Mouse (Mus musculus): ENCODE measurements around the gene Mrvi1. TPM values are rescaled to one million over a fixed set of nuclear protein-coding genes. Genes with fewer than 3 reads are reported as not detected.
A peak's percentile ranks its signal among the peaks of the same experiment; 100 is the strongest.

Gene Mrvi1
- polyA plus RNA-seq, 1 experiment from 2014 or later, result 8.4 TPM

DNA sequence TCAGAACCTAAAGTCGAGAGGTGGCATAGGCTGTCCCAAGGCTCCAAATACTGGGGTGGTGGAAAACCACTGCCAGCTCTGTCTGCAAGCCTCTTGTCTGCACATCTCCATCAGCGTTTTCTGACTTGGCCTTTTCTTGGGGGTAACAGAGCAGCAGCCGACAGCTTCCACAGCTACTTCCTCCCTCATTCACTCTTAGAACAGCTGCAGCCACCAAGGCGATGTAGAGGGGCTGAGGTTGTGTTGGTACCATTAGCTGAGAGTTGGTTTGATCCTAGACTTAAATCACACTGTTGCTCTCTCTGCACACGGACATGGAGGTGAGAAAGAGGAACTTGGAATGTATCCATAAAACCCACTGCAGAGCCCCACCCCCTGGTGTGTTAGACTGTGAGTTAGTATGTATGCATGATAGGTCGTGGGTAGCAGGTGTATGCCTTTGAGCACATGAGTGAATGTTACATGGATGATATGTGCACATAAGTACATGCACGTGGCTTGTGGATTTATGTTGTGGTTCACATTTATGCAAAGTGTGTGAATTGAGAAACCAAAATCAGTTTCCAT is 31.9 kb upstream of the Mrvi1 start:
- no peaks in the 10 kb centered on the region for H3K9me3 ChIP-seq (ENCODE audit: control insufficient read depth, low read length)
- H3K4me3 ChIP-seq (ENCODE audit: low read length), result no peak overlapping the region
- H3K9ac ChIP-seq (ENCODE audit: low read length), result no peak overlapping the region
- no peak overlapping the region for H3K27ac ChIP-seq (ENCODE audit: low read length)
- no peaks in the 10 kb centered on the region for H3K27me3 ChIP-seq (ENCODE audit: control insufficient read depth, insufficient read depth, low read depth, low read length)
- no peaks in the 10 kb centered on the region for H3K36me3 ChIP-seq (ENCODE audit: control insufficient read depth, insufficient read depth, low read length)
- WGBS, result 67% methylated on average over 7 of the region's 7 CpGs
- no peaks in the 10 kb centered on the region for H3K4me1 ChIP-seq (replicated peaks; ENCODE audit: control insufficient read depth, insufficient read depth, low read length)
- no peak overlapping the region for H3K4me2 ChIP-seq (ENCODE audit: low read depth, low read length)
- peak; percentile 19; the same call in 1 of the 2 replicates for ATAC-seq (ENCODE audit: low read depth)

DNA sequence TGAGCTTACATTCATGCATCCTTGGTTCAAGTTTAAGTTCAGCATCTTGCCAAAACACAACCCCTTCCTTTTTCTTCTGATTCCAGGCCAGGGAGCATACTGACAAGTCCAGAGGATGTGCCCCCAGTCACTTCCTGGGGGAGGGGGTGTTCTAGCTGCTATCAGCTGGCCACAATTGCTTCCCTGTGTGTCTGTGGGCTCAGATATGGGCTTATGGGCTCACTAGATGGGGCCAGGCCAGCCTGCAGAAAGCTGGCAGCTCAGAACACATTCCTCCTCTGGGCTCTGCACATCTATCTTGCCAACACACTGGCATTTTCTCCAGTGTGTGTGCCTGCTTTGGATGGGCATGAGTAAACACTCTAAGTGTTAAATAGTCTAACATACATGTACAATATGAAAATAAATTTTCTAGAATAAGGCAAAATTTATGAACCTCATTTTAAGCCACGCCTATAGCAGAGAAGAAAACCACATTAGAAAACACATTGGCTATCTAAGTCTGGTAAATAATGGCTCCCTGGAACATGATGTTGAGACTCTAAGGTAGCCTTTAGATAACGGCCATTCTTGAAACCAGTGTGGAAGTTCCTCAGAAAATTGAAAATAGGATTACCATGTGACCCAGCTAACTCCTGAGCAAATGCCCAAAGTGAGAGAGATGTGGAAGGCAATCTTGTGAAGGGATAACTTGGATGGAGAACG is 22.0 kb upstream of the Mrvi1 start:
- Histone ChIP-seq H3K9ac (ENCODE audit: low read length) (no peak overlapping the region), H3K4me2 (ENCODE audit: low read depth, low read length) (no peak overlapping the region), H3K36me3 (ENCODE audit: control insufficient read depth, insufficient read depth, low read length) (no peaks in the 10 kb centered on the region), H3K9me3 (ENCODE audit: control insufficient read depth, low read length) (no peaks in the 10 kb centered on the region), H3K27me3 (ENCODE audit: control insufficient read depth, insufficient read depth, low read depth, low read length) (no peaks in the 10 kb centered on the region), H3K4me1 (replicated peaks; ENCODE audit: control insufficient read depth, insufficient read depth, low read length) (no peaks in the 10 kb centered on the region), H3K4me3 (ENCODE audit: low read length) (no peak overlapping the region), H3K27ac (ENCODE audit: low read length) (no peak overlapping the region)
- 85% methylated on average over 3 of the region's 3 CpGs for WGBS
- ATAC-seq (ENCODE audit: low read depth), result no peak

GRCm38 (mm10) chr7:110998887-110999827 is 16.9 kb upstream of the Mrvi1 start:
- ATAC-seq (ENCODE audit: low read depth), result no peak

DNA sequence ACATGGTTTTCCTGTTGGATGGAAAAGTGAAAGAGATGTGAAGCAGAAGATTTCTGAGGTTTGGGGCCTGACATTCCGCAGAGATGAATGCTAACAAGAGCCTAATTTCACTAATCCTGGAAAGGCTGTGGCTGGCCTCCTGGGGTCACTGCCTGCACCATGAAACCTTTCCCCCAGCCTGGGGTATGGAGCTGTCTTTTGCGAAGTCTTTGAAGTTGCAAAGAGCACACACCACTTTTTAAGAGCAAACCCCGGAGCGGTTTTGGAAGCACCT is 8.9 kb upstream of the Mrvi1 start:
- WGBS, result 45% methylated on average over 4 of the region's 4 CpGs
- Histone ChIP-seq H3K4me2 (ENCODE audit: low read depth, low read length) (no peak overlapping the region), H3K36me3 (ENCODE audit: control insufficient read depth, insufficient read depth, low read length) (no peaks in the 10 kb centered on the region), H3K27ac (ENCODE audit: low read length) (no peak overlapping the region), H3K4me3 (ENCODE audit: low read length) (no peak overlapping the region), H3K9me3 (ENCODE audit: control insufficient read depth, low read length) (no peaks in the 10 kb centered on the region), H3K9ac (ENCODE audit: low read length) (no peak overlapping the region), H3K27me3 (ENCODE audit: control insufficient read depth, insufficient read depth, low read depth, low read length) (no peaks in the 10 kb centered on the region), H3K4me1 (replicated peaks; ENCODE audit: control insufficient read depth, insufficient read depth, low read length) (no peaks in the 10 kb centered on the region; the same call in 1 of the 2 replicates)
- no peak for ATAC-seq (ENCODE audit: low read depth)

More at GRCm38 (mm10) chr7:110998887-110999827, 16.9 kb upstream of the Mrvi1 start:
- no peak overlapping the region for H3K27ac ChIP-seq (ENCODE audit: low read length)
- H3K4me2 ChIP-seq (ENCODE audit: low read depth, low read length), result no peak overlapping the region
- WGBS, result 41% methylated on average over 15 of the region's 15 CpGs
- H3K4me1 ChIP-seq (replicated peaks; ENCODE audit: control insufficient read depth, insufficient read depth, low read length), result no peaks in the 10 kb centered on the region; the same call in 1 of the 2 replicates
- no peak overlapping the region for H3K4me3 ChIP-seq (ENCODE audit: low read length)
- no peak overlapping the region for H3K9ac ChIP-seq (ENCODE audit: low read length)
- H3K9me3 ChIP-seq (ENCODE audit: control insufficient read depth, low read length), result no peaks in the 10 kb centered on the region
- no peaks in the 10 kb centered on the region for H3K27me3 ChIP-seq (ENCODE audit: control insufficient read depth, insufficient read depth, low read depth, low read length)
- H3K36me3 ChIP-seq (ENCODE audit: control insufficient read depth, insufficient read depth, low read length), result no peaks in the 10 kb centered on the region

DNA sequence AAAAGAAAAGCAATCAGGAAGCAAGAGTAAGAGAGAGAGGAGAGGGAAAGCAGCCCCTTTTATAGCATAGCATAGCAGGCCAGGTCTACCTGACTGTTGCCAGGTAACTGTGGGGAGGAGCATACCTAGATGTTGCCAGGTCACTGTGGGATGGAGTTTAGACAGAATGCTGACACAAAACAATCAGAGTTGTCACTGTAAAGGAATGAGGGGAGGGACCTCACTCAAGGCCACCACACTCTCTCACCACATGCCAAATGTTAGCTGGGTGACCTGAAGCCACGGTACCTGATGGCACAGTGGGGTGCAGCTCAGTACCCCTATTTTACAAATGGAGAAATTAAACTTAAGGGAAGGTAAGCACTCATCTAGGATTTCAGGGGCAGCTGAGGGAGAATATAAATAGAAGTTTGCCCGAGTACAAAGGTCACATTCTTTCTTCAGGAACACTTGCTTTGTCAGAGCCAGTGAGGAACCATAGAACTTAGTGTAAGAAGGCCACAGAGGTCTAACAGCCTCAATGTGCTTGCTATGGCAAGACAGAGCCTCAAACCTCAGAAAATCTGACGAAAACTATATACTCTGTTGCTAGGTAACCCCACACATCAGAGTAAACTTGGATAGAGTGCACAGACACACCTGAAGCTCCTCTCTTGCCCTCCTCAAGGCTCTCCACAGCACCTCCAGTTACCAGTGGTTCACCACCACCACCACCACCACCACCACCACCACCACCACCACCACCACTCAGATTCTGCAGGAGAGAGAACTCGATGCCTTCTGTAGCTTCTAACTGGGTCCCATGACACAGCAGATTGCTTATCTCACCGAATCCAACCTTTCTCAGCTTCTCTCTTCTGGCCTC is 8.3 kb upstream of the Mrvi1 start:
- no peak overlapping the region for H3K27ac ChIP-seq (ENCODE audit: low read length)
- no peaks in the 10 kb centered on the region for H3K27me3 ChIP-seq (ENCODE audit: control insufficient read depth, insufficient read depth, low read depth, low read length)

GRCm38 (mm10) chr7:110989286-110989879 is 7.1 kb upstream of the Mrvi1 start:
- H3K4me2 ChIP-seq (ENCODE audit: low read depth, low read length), result no peak overlapping the region
- H3K9ac ChIP-seq (ENCODE audit: low read length), result no peak overlapping the region
- ATAC-seq (ENCODE audit: low read depth), result no peak
- 47% methylated on average over 5 of the region's 5 CpGs for WGBS
- H3K27ac ChIP-seq (ENCODE audit: low read length), result no peak overlapping the region
- no peak overlapping the region for H3K4me3 ChIP-seq (ENCODE audit: low read length)
- no peaks in the 10 kb centered on the region for H3K36me3 ChIP-seq (ENCODE audit: control insufficient read depth, insufficient read depth, low read length)
- no peaks in the 10 kb centered on the region for H3K9me3 ChIP-seq (ENCODE audit: control insufficient read depth, low read length)
- no peaks in the 10 kb centered on the region for H3K27me3 ChIP-seq (ENCODE audit: control insufficient read depth, insufficient read depth, low read depth, low read length)
- H3K4me1 ChIP-seq (replicated peaks; ENCODE audit: control insufficient read depth, insufficient read depth, low read length), result peaks cover 6% of the 10 kb centered on the region

More for the DNA sequence above, 8.3 kb upstream of the Mrvi1 start:
- Histone ChIP-seq H3K4me3 (ENCODE audit: low read length) (no peak overlapping the region), H3K9ac (ENCODE audit: low read length) (no peak overlapping the region), H3K36me3 (ENCODE audit: control insufficient read depth, insufficient read depth, low read length) (no peaks in the 10 kb centered on the region), H3K4me1 (replicated peaks; ENCODE audit: control insufficient read depth, insufficient read depth, low read length) (peaks cover 5% of the 10 kb centered on the region), H3K9me3 (ENCODE audit: control insufficient read depth, low read length) (no peaks in the 10 kb centered on the region), H3K4me2 (ENCODE audit: low read depth, low read length) (no peak overlapping the region)
- no peak for ATAC-seq (ENCODE audit: low read depth)
- 38% methylated on average over 5 of the region's 5 CpGs for WGBS

DNA sequence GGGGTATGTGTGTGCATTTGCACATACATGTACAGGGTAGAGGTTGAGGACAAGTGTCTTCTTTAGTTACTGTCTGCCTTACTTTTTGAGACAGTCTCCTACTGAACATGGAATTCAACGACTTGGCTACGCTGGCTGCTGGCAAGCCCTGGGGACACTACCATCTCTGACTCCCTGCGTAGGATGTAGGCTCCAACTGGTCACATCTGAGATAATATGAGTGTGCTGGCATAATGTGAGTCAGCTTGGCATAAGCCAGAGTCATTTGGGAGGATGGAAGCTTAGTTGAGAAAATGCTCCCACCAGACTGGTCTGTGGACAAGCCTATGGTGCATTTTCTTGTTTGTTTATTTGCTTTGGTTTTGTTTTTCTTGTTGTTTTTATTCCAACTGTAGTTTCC is 5.8 kb upstream of the Mrvi1 start:
- H3K27me3 ChIP-seq (ENCODE audit: control insufficient read depth, insufficient read depth, low read depth, low read length), result no peaks in the 10 kb centered on the region
- H3K4me2 ChIP-seq (ENCODE audit: low read depth, low read length), result no peak overlapping the region
- no peak overlapping the region for H3K27ac ChIP-seq (ENCODE audit: low read length)
- no peak overlapping the region for H3K4me3 ChIP-seq (ENCODE audit: low read length)
- no peaks in the 10 kb centered on the region for H3K9me3 ChIP-seq (ENCODE audit: control insufficient read depth, low read length)
- no peak for ATAC-seq (ENCODE audit: low read depth)
- H3K9ac ChIP-seq (ENCODE audit: low read length), result no peak overlapping the region
- peaks cover 16% of the 10 kb centered on the region for H3K4me1 ChIP-seq (replicated peaks; ENCODE audit: control insufficient read depth, insufficient read depth, low read length)
- no peaks in the 10 kb centered on the region for H3K36me3 ChIP-seq (ENCODE audit: control insufficient read depth, insufficient read depth, low read length)
- WGBS, result 89% methylated on average over 3 of the region's 3 CpGs

GRCm38 (mm10) chr7:110985581-110986265 is 3.5 kb upstream of the Mrvi1 start:
- no peak for ATAC-seq (ENCODE audit: low read depth)
- H3K27ac ChIP-seq (ENCODE audit: low read length), result no peak overlapping the region
- H3K4me2 ChIP-seq (ENCODE audit: low read depth, low read length), result no peak overlapping the region
- H3K27me3 ChIP-seq (ENCODE audit: control insufficient read depth, insufficient read depth, low read depth, low read length), result no peaks in the 10 kb centered on the region
- H3K4me3 ChIP-seq (ENCODE audit: low read length), result no peak overlapping the region
- no peaks in the 10 kb centered on the region for H3K9me3 ChIP-seq (ENCODE audit: control insufficient read depth, low read length)
- H3K4me1 ChIP-seq (replicated peaks; ENCODE audit: control insufficient read depth, insufficient read depth, low read length), result peaks cover 36% of the 10 kb centered on the region
- no peak overlapping the region for H3K9ac ChIP-seq (ENCODE audit: low read length)
- no peaks in the 10 kb centered on the region for H3K36me3 ChIP-seq (ENCODE audit: control insufficient read depth, insufficient read depth, low read length)
- 64% methylated on average over 7 of the region's 7 CpGs for WGBS
